Comparison of ENCODE assay signal across 21 mouse cellular contexts in genomic region chr11:75772562-75772961, GRCm38 (mm10). TPM values are rescaled to one million over a fixed set of nuclear protein-coding genes. Genes with fewer than 3 reads are reported as not detected.
DNase-seq lines count a peak whose midpoint lies in the region; ATAC-seq and TF ChIP-seq lines count a peak whose summit lies in the region.
"Had no signal": no experiment of that assay in that cellular context is flagged by ENCODE, and none has a peak within 500 bp of the region (broad histone marks: within the 10 kb centered on the region; RNA-seq: fewer than 3 reads in every experiment).

No protein-coding gene starts in this region.

- intact Hi-C loops in heart, postnatal 14 days (cut with DNase I): loop anchor here (10.0 kb wide), 1 partner anchor 632 kb away; the partner anchor contains the start of gene Timm22

- DNase-seq in adrenal gland, postnatal 14 days: peak; percentile 48
- no peak for DNase-seq in adrenal gland, postnatal 4 days (ENCODE audit: low spot score in 2 of 2)
- DNase-seq in heart, embryonic 10.5 days (ENCODE audit: low spot score): peak; percentile 74
- DNase-seq in heart, postnatal 14 days: no peak
- peak; percentile 6 for DNase-seq in stomach, postnatal 0 days (ENCODE audit: low spot score)
- DNase-seq in layer of hippocampus, adult 11-12 months (ENCODE audit: low spot score): no peak
- DNase-seq: cerebellum, adult 18-20 months; cerebellum, adult 9-10 months; cerebellum, postnatal 14 days; gastrocnemius, postnatal 10 days had no signal

- H3K36me3 ChIP-seq in heart, embryonic 10.5 days: 0 out of 2 replicates have a peak, but pooled peaks cover 3% of the 10 kb centered on the region
- H3K36me3 ChIP-seq in stomach, postnatal 0 days (ENCODE audit: control insufficient read depth, insufficient read depth, low read length): no peaks in the 10 kb centered on the region

- no peak for TF ChIP-seq CTCF in stomach, postnatal 0 days (IDR thresholded peaks at IDR 0.05; ENCODE audit: low read depth)

- no peak for TF ChIP-seq EP300 in stomach, postnatal 0 days (optimal IDR thresholded peaks at IDR 0.05)

- H3K4me1 ChIP-seq in heart, embryonic 10.5 days: peaks cover 9% of the 10 kb centered on the region; the same call in 1 of the 2 replicates
- H3K4me1 ChIP-seq in stomach, postnatal 0 days (replicated peaks; ENCODE audit: control insufficient read depth, insufficient read depth): no peaks in the 10 kb centered on the region

- ATAC-seq in stomach, postnatal 0 days (ENCODE audit: low FRiP score, low TSS enrichment): no peak
- ATAC-seq: CD4-positive, CD25-positive, alpha-beta regulatory T cell, adult 4 months; forebrain, embryonic 13.5 days; forebrain, embryonic 16.5 days; intestine, postnatal 0 days had no signal

- H3K27ac ChIP-seq in heart, embryonic 10.5 days: no peak overlapping the region
- H3K27ac ChIP-seq in stomach, postnatal 0 days (replicated peaks): no peak overlapping the region
- H3K27ac ChIP-seq: forebrain, embryonic 10.5 days; forebrain, embryonic 13.5 days; heart, embryonic 13.5 days; hindbrain, embryonic 12.5 days; hindbrain, embryonic 15.5 days had no signal

- H3K27me3 ChIP-seq in heart, embryonic 10.5 days (ENCODE audit: insufficient read depth, poor library complexity, severe bottlenecking): peaks cover 17% of the 10 kb centered on the region; the same call in 1 of the 2 replicates
- H3K27me3 ChIP-seq in stomach, postnatal 0 days (ENCODE audit: control insufficient read depth, insufficient read depth, low read length): no peaks in the 10 kb centered on the region
- H3K27me3 ChIP-seq: hindbrain, embryonic 12.5 days; hindbrain, embryonic 15.5 days had no signal

- no peak overlapping the region for H3K9ac ChIP-seq in stomach, postnatal 0 days (ENCODE audit: low read length)
- H3K9ac ChIP-seq: forebrain, embryonic 13.5 days; heart, embryonic 13.5 days; hindbrain, embryonic 12.5 days; hindbrain, embryonic 15.5 days had no signal

- no peak overlapping the region for H3K4me2 ChIP-seq in stomach, postnatal 0 days (replicated peaks; ENCODE audit: low read depth)
- H3K4me2 ChIP-seq: forebrain, embryonic 13.5 days; heart, embryonic 13.5 days; hindbrain, embryonic 12.5 days; hindbrain, embryonic 15.5 days had no signal

- H3K4me3 ChIP-seq in heart, embryonic 10.5 days: no peak overlapping the region
- H3K4me3 ChIP-seq in stomach, postnatal 0 days (ENCODE audit: low read depth, low read length): no peak overlapping the region
- H3K4me3 ChIP-seq: forebrain, embryonic 10.5 days; forebrain, embryonic 13.5 days; heart, embryonic 13.5 days; hindbrain, embryonic 12.5 days; hindbrain, embryonic 15.5 days had no signal

- WGBS in heart, embryonic 10.5 days: 82% methylated on average over 5 of the region's 5 CpGs
- 72% methylated on average over 5 of the region's 5 CpGs for WGBS in stomach, postnatal 0 days

- no peaks in the 10 kb centered on the region for H3K9me3 ChIP-seq in heart, embryonic 10.5 days
- H3K9me3 ChIP-seq in stomach, postnatal 0 days (ENCODE audit: control insufficient read depth, low read length): no peaks in the 10 kb centered on the region
- H3K9me3 ChIP-seq: forebrain, embryonic 10.5 days; forebrain, embryonic 13.5 days; heart, embryonic 13.5 days; hindbrain, embryonic 12.5 days; hindbrain, embryonic 15.5 days had no signal

RNA-seq across cellular contexts. Expression of gene Doc2b, which starts 23.3 kb away (rescaled TPM):
- 12.3 and 16.4 TPM in 2 replicates for total RNA-seq in adrenal gland, postnatal 14 days (2021)
- total RNA-seq in adrenal gland, postnatal 4 days (2021): 10 to 100 TPM; 30.9 to 35.2 TPM
- 0.04 and 0.18 TPM in 2 replicates for polyA plus RNA-seq in heart, embryonic 10.5 days (2016; fragmentation: Nextera tagmentation; extraction: Ambion mirVana)
- under 1 TPM; 0.29 TPM for total RNA-seq in heart, postnatal 14 days (2021)
- polyA plus RNA-seq in stomach, postnatal 0 days (2015; fragmentation: Nextera tagmentation; extraction: Ambion mirVana): 0.65 and 0.75 TPM in 2 replicates
- total RNA-seq: granulocyte monocyte progenitor cell, adult 5-6 weeks; hematopoietic stem cell, adult 5-6 weeks; MEL had no signal
- polyA plus RNA-seq: CD4-positive, CD25-positive, alpha-beta regulatory T cell, adult 4 months had no signal

RNA-seq across cellular contexts. Expression of gene Ywhae, which starts 39.9 kb away (rescaled TPM):
- total RNA-seq in adrenal gland, postnatal 14 days (2021): 585 and 641 TPM in 2 replicates
- total RNA-seq in adrenal gland, postnatal 4 days (2021): 100 to 1,000 TPM; 648 to 744 TPM
- polyA plus RNA-seq in heart, embryonic 10.5 days (2016; fragmentation: Nextera tagmentation; extraction: Ambion mirVana): 870 and 941 TPM in 2 replicates
- 100 to 1,000 TPM; 534 to 594 TPM for total RNA-seq in heart, postnatal 14 days (2021)
- polyA plus RNA-seq in stomach, postnatal 0 days (2015; fragmentation: Nextera tagmentation; extraction: Ambion mirVana): 401 and 416 TPM in 2 replicates

Comparison
In these comparisons a context has a peak if more than half of its experiments do, and no peak if none do; other contexts are left out.
1. DNase-seq: peak in adrenal gland, postnatal 14 days (single experiment), heart, embryonic 10.5 days (single experiment) and stomach, postnatal 0 days (single experiment); none in adrenal gland, postnatal 4 days (0 of 2), heart, postnatal 14 days (0 of 2) and layer of hippocampus, adult 11-12 months (single experiment).
2. RNA of gene Doc2b, which starts 23.3 kb away (total RNA-seq): 30.9 to 35.2 TPM in adrenal gland, postnatal 4 days and 12.3 to 16.4 TPM in adrenal gland, postnatal 14 days; 0.29 TPM in heart, postnatal 14 days; every median in the first group is over 10 times any median in the second.